Mouse (Mus musculus) urinary bladder, postnatal 4 days (tissue): Measurements from ENCODE around the gene Mical3.

Experiments used
- DNase-seq, 2 experiments: peaks; one replicate each; pipeline ENCODE4 v3.0.0; 2021 to 2022; ENCODE audit warnings: low spot score in 2 of 2

Gene Mical3

GRCm38 (mm10) chr6:121109998-121110603, 20.7 kb downstream of the Mical3 start:
- DNase-seq: peak; percentile 81 to 86

GRCm38 (mm10) chr6:121109181-121109981, 21.4 kb downstream of the Mical3 start:
- peak in 1 of 2 experiments; percentile 39 for DNase-seq

- no peak for DNase-seq
Measured at GRCm38 (mm10) chr6:121108075-121108474, 22.7 kb downstream of the Mical3 start.

GRCm38 (mm10) chr6:121106711-121107405, 23.9 kb downstream of the Mical3 start:
- DNase-seq: no peak

GRCm38 (mm10) chr6:121105726-121106125, 25.1 kb downstream of the Mical3 start:
- DNase-seq: no peak

- no peak for DNase-seq
Measured at GRCm38 (mm10) chr6:121103406-121104171, 27.2 kb downstream of the Mical3 start.

GRCm38 (mm10) chr6:121102941-121103340, 27.9 kb downstream of the Mical3 start:
- no peak for DNase-seq

GRCm38 (mm10) chr6:121102084-121102483, 28.7 kb downstream of the Mical3 start:
- DNase-seq: no peak

GRCm38 (mm10) chr6:121101201-121101600, 29.6 kb downstream of the Mical3 start:
- no peak for DNase-seq

GRCm38 (mm10) chr6:121099831-121100230, 31.0 kb downstream of the Mical3 start:
- DNase-seq: no peak

GRCm38 (mm10) chr6:121099228-121099608, 31.6 kb downstream of the Mical3 start:
- no peak for DNase-seq

GRCm38 (mm10) chr6:121098511-121099227, 32.1 kb downstream of the Mical3 start:
- DNase-seq: no peak

GRCm38 (mm10) chr6:121098109-121098508, 32.7 kb downstream of the Mical3 start:
- DNase-seq: no peak

GRCm38 (mm10) chr6:121096862-121097261, 33.9 kb downstream of the Mical3 start:
- DNase-seq: no peak

- DNase-seq: no peak
Measured at GRCm38 (mm10) chr6:121096390-121096789, 34.4 kb downstream of the Mical3 start.

- no peak for DNase-seq
Measured at GRCm38 (mm10) chr6:121093662-121094408, 37.0 kb downstream of the Mical3 start.

- DNase-seq: no peak
Measured at GRCm38 (mm10) chr6:121090786-121091185, 40.0 kb downstream of the Mical3 start.

- peak in 1 of 2 experiments; percentile 31 for DNase-seq
Measured at GRCm38 (mm10) chr6:121087586-121088245, 43.1 kb downstream of the Mical3 start.

- DNase-seq: no peak
Measured at GRCm38 (mm10) chr6:121087127-121087526, 43.7 kb downstream of the Mical3 start.

GRCm38 (mm10) chr6:121086226-121086625, 44.6 kb downstream of the Mical3 start:
- DNase-seq: no peak
